ENCODE assay signal across 7 mouse cellular contexts in the genomic region with DNA sequence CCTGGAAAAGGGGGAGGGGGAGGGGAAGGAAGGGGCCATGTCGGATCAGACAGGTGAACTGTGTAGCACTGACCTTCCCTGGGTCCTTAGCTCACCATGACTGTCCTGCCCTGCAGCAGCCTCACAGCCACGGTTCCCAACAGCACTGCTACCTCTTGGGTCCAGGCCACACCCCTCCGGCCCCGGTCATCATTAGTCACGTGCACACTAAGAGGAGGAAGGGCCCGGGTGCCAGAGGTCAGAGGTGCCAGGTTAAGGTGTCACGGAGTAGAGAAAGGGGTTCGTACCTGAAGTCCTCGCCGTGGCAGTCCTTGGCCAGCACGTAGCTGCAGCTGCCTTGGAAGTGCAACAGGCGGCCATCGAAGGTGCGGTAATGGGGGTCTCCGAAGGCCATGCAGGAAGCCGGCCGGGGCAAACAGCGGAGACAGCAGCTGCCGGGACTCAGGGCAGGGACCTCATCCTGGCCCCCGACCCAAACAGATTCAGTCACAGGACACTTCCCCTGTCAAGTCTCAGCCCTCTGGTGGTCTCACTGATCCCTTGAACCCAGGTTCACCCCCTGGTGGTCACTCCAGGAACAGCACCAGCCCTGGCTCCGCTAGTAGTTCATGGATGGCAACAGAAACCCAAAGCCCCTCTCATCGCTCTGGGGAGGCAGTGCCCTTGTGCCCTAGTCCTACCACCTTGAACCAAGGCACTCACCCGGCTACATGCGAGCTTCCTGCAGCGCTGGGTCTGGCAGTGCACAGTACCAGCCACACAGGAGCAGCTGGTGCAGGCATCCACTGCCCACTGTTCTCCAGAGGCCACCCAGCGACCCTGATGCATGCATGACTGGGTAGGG. TPM values are rescaled to one million over a fixed set of nuclear protein-coding genes. Genes with fewer than 3 reads are reported as not detected.
DNase-seq lines count a peak whose midpoint lies in the region; ATAC-seq and TF ChIP-seq lines count a peak whose summit lies in the region.

No protein-coding gene starts in this region.

- TF ChIP-seq CTCF in brain, embryonic 14.5 days (IDR thresholded peaks at IDR 0.05; ENCODE audit: borderline replicate concordance, extremely low read depth, insufficient read depth, insufficient read length), result peak; percentile 96

- peaks cover 13% of the 10 kb centered on the region for H3K4me1 ChIP-seq in forebrain, embryonic 10.5 days
- H3K4me1 ChIP-seq in hindbrain, embryonic 12.5 days, result peaks cover 5% of the 10 kb centered on the region

- ATAC-seq in hindbrain, embryonic 12.5 days (ENCODE audit: low FRiP score), result peak; percentile 67
- ATAC-seq in megakaryocyte-erythroid progenitor cell, adult 5-6 weeks (replicated peaks; ENCODE audit: low FRiP score, low TSS enrichment, poor library complexity, severe bottlenecking), result peak; percentile 75

- intact Hi-C loops in left cerebral cortex, postnatal 25 days (cut with DNase I), result no loop called here

- H3K9me3 ChIP-seq in forebrain, embryonic 10.5 days, result no peaks in the 10 kb centered on the region
- H3K9me3 ChIP-seq in hindbrain, embryonic 12.5 days (replicated peaks), result no peaks in the 10 kb centered on the region

- no peak for TF ChIP-seq POLR2A in brain, embryonic 14.5 days (IDR thresholded peaks at IDR 0.05; ENCODE audit: borderline replicate concordance, extremely low read depth, insufficient read depth, insufficient read length, poor library complexity, severe bottlenecking)

- WGBS in forebrain, embryonic 10.5 days, result 6% methylated on average over 26 of the region's 26 CpGs
- 8% methylated on average over 26 of the region's 26 CpGs for WGBS in hindbrain, embryonic 12.5 days

- peak overlapping the region; percentile 32; the same call in 1 of the 2 replicates for H3K9ac ChIP-seq in hindbrain, embryonic 12.5 days

- peak overlapping the region; percentile 59 for H3K4me2 ChIP-seq in hindbrain, embryonic 12.5 days (replicated peaks)

- peak overlapping the region; percentile 50 for H3K4me3 ChIP-seq in forebrain, embryonic 10.5 days
- peak overlapping the region; percentile 23 for H3K4me3 ChIP-seq in hindbrain, embryonic 12.5 days

- DNase-seq in Muller cell, postnatal 12 days (ENCODE audit: inconsistent ontology term), result peak; percentile 70
- DNase-seq in brain, embryonic 14.5 days (ENCODE audit: low read depth), result peak; percentile 73
- peak; percentile 88 for DNase-seq in forebrain, embryonic 10.5 days (ENCODE audit: extremely low spot score, low spot score)
- peak; percentile 23 to 24 for DNase-seq in left cerebral cortex, postnatal 25 days (ENCODE audit: low spot score in 2 of 2)
- DNase-seq in spleen, adult 12 weeks (ENCODE audit: low spot score), result peak; percentile 44

- H3K27me3 ChIP-seq in forebrain, embryonic 10.5 days (ENCODE audit: poor library complexity, severe bottlenecking), result peaks cover 50% of the 10 kb centered on the region
- H3K27me3 ChIP-seq in hindbrain, embryonic 12.5 days, result peaks cover 18% of the 10 kb centered on the region

- 0 out of 2 replicates have a peak overlapping the region, but pooled peaks have one; percentile 9 for H3K27ac ChIP-seq in forebrain, embryonic 10.5 days
- H3K27ac ChIP-seq in hindbrain, embryonic 12.5 days, result no peak overlapping the region

- no peaks in the 10 kb centered on the region for H3K36me3 ChIP-seq in forebrain, embryonic 10.5 days (replicated peaks)
- no peaks in the 10 kb centered on the region for H3K36me3 ChIP-seq in hindbrain, embryonic 12.5 days

RNA-seq across cellular contexts. Expression of gene Atp6v1fnb, which starts 13.7 kb away (rescaled TPM):
- polyA plus RNA-seq in brain, embryonic 14.5 days (2012; rRNA removed), result 0.14 and 0.23 TPM in 2 replicates
- 0.22 TPM in 1 of 2 replicates, not detected in the other for polyA plus RNA-seq in forebrain, embryonic 10.5 days (2016; fragmentation: Nextera tagmentation; extraction: Ambion mirVana)
- 0.43 TPM in 1 of 2 replicates, not detected in the other for polyA plus RNA-seq in hindbrain, embryonic 12.5 days (2016; fragmentation: Nextera tagmentation; extraction: Ambion mirVana)
- under 1 TPM in 1 of 2 experiments, not detected in 1; 0.53 TPM for total RNA-seq in left cerebral cortex, postnatal 25 days (2021)
- not detected in 2 replicates for total RNA-seq in megakaryocyte-erythroid progenitor cell, adult 5-6 weeks (2014; fragmentation: Nextera tagmentation)
- total RNA-seq in megakaryocyte-erythroid progenitor cell, adult 5-6 weeks (2017), result not detected in 2 replicates

RNA-seq across cellular contexts. Expression of gene Atp6v1f, which starts 17.4 kb away (rescaled TPM):
- 258 and 356 TPM in 2 replicates for polyA plus RNA-seq in brain, embryonic 14.5 days (2012; rRNA removed)
- polyA plus RNA-seq in forebrain, embryonic 10.5 days (2016; fragmentation: Nextera tagmentation; extraction: Ambion mirVana), result 187 and 200 TPM in 2 replicates
- 215 and 230 TPM in 2 replicates for polyA plus RNA-seq in hindbrain, embryonic 12.5 days (2016; fragmentation: Nextera tagmentation; extraction: Ambion mirVana)
- total RNA-seq in left cerebral cortex, postnatal 25 days (2021), result 100 to 1,000 TPM; 250 to 257 TPM
- 168 and 176 TPM in 2 replicates for total RNA-seq in megakaryocyte-erythroid progenitor cell, adult 5-6 weeks (2014; fragmentation: Nextera tagmentation)
- total RNA-seq in megakaryocyte-erythroid progenitor cell, adult 5-6 weeks (2017), result 167 and 198 TPM in 2 replicates

RNA-seq across cellular contexts. Expression of gene Kcp, which starts 22.8 kb away (rescaled TPM):
- polyA plus RNA-seq in brain, embryonic 14.5 days (2012; rRNA removed), result 35.4 and 48.3 TPM in 2 replicates
- 10.8 and 10.9 TPM in 2 replicates for polyA plus RNA-seq in forebrain, embryonic 10.5 days (2016; fragmentation: Nextera tagmentation; extraction: Ambion mirVana)
- 22.0 and 24.7 TPM in 2 replicates for polyA plus RNA-seq in hindbrain, embryonic 12.5 days (2016; fragmentation: Nextera tagmentation; extraction: Ambion mirVana)
- 1 to 10 TPM; 1.5 to 1.8 TPM for total RNA-seq in left cerebral cortex, postnatal 25 days (2021)
- total RNA-seq in megakaryocyte-erythroid progenitor cell, adult 5-6 weeks (2014; fragmentation: Nextera tagmentation), result not detected in 2 replicates
- total RNA-seq in megakaryocyte-erythroid progenitor cell, adult 5-6 weeks (2017), result not detected in 2 replicates

RNA-seq across cellular contexts. Expression of gene Irf5, which starts 41.5 kb away (rescaled TPM):
- 1.6 and 1.9 TPM in 2 replicates for polyA plus RNA-seq in brain, embryonic 14.5 days (2012; rRNA removed)
- polyA plus RNA-seq in forebrain, embryonic 10.5 days (2016; fragmentation: Nextera tagmentation; extraction: Ambion mirVana), result 1.1 and 1.4 TPM in 2 replicates
- polyA plus RNA-seq in hindbrain, embryonic 12.5 days (2016; fragmentation: Nextera tagmentation; extraction: Ambion mirVana), result 2.9 and 3.2 TPM in 2 replicates
- total RNA-seq in left cerebral cortex, postnatal 25 days (2021), result 1 to 10 TPM; 4.7 to 5.4 TPM
- 0.59 and 1.1 TPM in 2 replicates for total RNA-seq in megakaryocyte-erythroid progenitor cell, adult 5-6 weeks (2014; fragmentation: Nextera tagmentation)
- total RNA-seq in megakaryocyte-erythroid progenitor cell, adult 5-6 weeks (2017), result 0.99 and 5.9 TPM in 2 replicates

RNA-seq across cellular contexts. Expression of gene Flnc, which starts 51.9 kb away (rescaled TPM):
- 3.2 and 9.7 TPM in 2 replicates for polyA plus RNA-seq in brain, embryonic 14.5 days (2012; rRNA removed)
- 2.1 and 2.6 TPM in 2 replicates for polyA plus RNA-seq in forebrain, embryonic 10.5 days (2016; fragmentation: Nextera tagmentation; extraction: Ambion mirVana)
- polyA plus RNA-seq in hindbrain, embryonic 12.5 days (2016; fragmentation: Nextera tagmentation; extraction: Ambion mirVana), result 11.8 and 14.5 TPM in 2 replicates
- total RNA-seq in left cerebral cortex, postnatal 25 days (2021), result 1 to 10 TPM; 1.5 to 1.6 TPM
- total RNA-seq in megakaryocyte-erythroid progenitor cell, adult 5-6 weeks (2014; fragmentation: Nextera tagmentation), result not detected in 2 replicates
- total RNA-seq in megakaryocyte-erythroid progenitor cell, adult 5-6 weeks (2017), result not detected in 2 replicates

Comparison
In these comparisons a context has a peak if more than half of its experiments do, and no peak if none do; other contexts are left out.
1. DNase-seq: peak in every context shown above with its lines; median percentile 88 in forebrain, embryonic 10.5 days; 73 in brain, embryonic 14.5 days; 70 in Muller cell, postnatal 12 days; 44 in spleen, adult 12 weeks; 24 in left cerebral cortex, postnatal 25 days.